ENCODE assay signal across 8 mouse cellular contexts in the genomic region with DNA sequence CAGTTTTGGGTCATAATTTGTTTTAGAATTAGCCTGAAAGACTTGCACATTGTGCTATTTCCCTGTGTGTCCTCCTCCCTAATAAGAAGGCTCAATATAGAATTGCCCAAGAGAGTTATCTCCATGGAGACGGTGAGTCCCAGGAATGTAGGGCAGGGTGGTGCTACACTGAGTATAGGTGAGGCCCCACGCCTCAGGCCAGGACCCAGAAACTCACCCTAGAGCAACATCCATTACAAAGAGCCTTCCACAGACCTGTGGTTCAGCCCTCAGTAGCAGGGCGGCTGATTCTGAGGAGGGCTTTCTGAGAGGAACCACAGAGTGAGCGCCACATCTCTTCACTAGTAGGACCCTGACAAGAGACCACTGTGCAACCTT. TPM values are rescaled to one million over a fixed set of nuclear protein-coding genes. Genes with fewer than 3 reads are reported as not detected.
DNase-seq lines count a peak whose midpoint lies in the region; ATAC-seq and TF ChIP-seq lines count a peak whose summit lies in the region.

No protein-coding gene starts in this region.

- dilution Hi-C loops in CH12.LX (cut with MboI; ENCODE audit: extremely low pct_ligation_motif_present, extremely low pct_unique_long_range_greater_than_20kb, low sequenced_read_pairs): no loop called here

- intact Hi-C loops in heart, postnatal 14 days (cut with DNase I): no loop called here

- TF ChIP-seq POLR2A in CH12.LX (IDR thresholded peaks at IDR 0.05; ENCODE audit: low read depth, low read length): no peak

- peaks cover 3% of the 10 kb centered on the region; the same call in 1 of the 2 replicates for H3K79me2 ChIP-seq in CH12.LX (replicated peaks; ENCODE audit: control insufficient read depth, extremely low read depth, insufficient read depth, poor library complexity, severe bottlenecking)

- H3K4me1 ChIP-seq in heart, postnatal 0 days (ENCODE audit: control insufficient read depth, insufficient read depth): peaks cover 47% of the 10 kb centered on the region
- H3K4me1 ChIP-seq in CH12.LX (ENCODE audit: control insufficient read depth in 1 of 2, insufficient read depth in 2 of 2): peaks cover 55 to 96% of the 10 kb centered on the region in 2 experiments
- H3K4me1 ChIP-seq in limb, embryonic 13.5 days: peaks cover 61% of the 10 kb centered on the region

- ATAC-seq in heart, postnatal 0 days (ENCODE audit: insufficient read depth, low read depth): peak; percentile 40
- 0 out of 2 replicates have a peak, but pooled peaks have one; percentile 8 for ATAC-seq in common myeloid progenitor, adult 5-6 weeks (replicated peaks; ENCODE audit: low read depth, poor library complexity, severe bottlenecking)
- ATAC-seq in limb, embryonic 13.5 days (ENCODE audit: low FRiP score, low read depth): peak; percentile 15

- H3K4me2 ChIP-seq in heart, postnatal 0 days (ENCODE audit: low read depth, low read length): no peak overlapping the region
- no peak overlapping the region for H3K4me2 ChIP-seq in CH12.LX (ENCODE audit: insufficient read depth, low read depth, poor library complexity, severe bottlenecking)
- H3K4me2 ChIP-seq in limb, embryonic 13.5 days (replicated peaks): peak overlapping the region; percentile 36; the same call in 1 of the 2 replicates

- H3K9ac ChIP-seq in heart, postnatal 0 days (replicated peaks; ENCODE audit: low read depth, low read length): 0 out of 2 replicates have a peak overlapping the region, but pooled peaks have one; percentile 11
- peak overlapping the region; percentile 18; the same call in 1 of the 2 replicates for H3K9ac ChIP-seq in CH12.LX (ENCODE audit: insufficient read depth, low read depth)
- no peak overlapping the region for H3K9ac ChIP-seq in limb, embryonic 13.5 days

- no peak for DNase-seq in heart, postnatal 0 days (ENCODE audit: low spot score)
- DNase-seq in heart, postnatal 14 days: no peak
- DNase-seq in CH12.LX (ENCODE audit: extremely low read depth): no peak
- no peak for DNase-seq in adrenal gland, postnatal 10 days
- no peak for DNase-seq in adrenal gland, postnatal 36 days
- DNase-seq in B cell, adult 2 months: no peak

- H3K27ac ChIP-seq in heart, postnatal 0 days (ENCODE audit: low read depth): peak overlapping the region; percentile 75
- peak overlapping the region; percentile 92 for H3K27ac ChIP-seq in CH12.LX (ENCODE audit: insufficient read depth, low read depth)
- peak overlapping the region; percentile 96 for H3K27ac ChIP-seq in limb, embryonic 13.5 days

- 48% methylated on average over 4 of the region's 4 CpGs for WGBS in heart, postnatal 0 days
- 62% methylated on average over 4 of the region's 4 CpGs for WGBS in limb, embryonic 13.5 days

- no peaks in the 10 kb centered on the region for H3K9me3 ChIP-seq in heart, postnatal 0 days (replicated peaks; ENCODE audit: control insufficient read depth, low read length)
- H3K9me3 ChIP-seq in CH12.LX (replicated peaks; ENCODE audit: low read length): no peaks in the 10 kb centered on the region
- H3K9me3 ChIP-seq in limb, embryonic 13.5 days: no peaks in the 10 kb centered on the region

- TF ChIP-seq CTCF in heart, postnatal 0 days (IDR thresholded peaks at IDR 0.05; ENCODE audit: low read depth): no peak
- no peak for TF ChIP-seq CTCF in CH12.LX (conservative IDR thresholded peaks at IDR 0.05 in 1 of 2, IDR thresholded peaks at IDR 0.05 in 1 of 2; ENCODE audit: low read depth in 2 of 2, low read length in 2 of 2)

- peaks cover 60% of the 10 kb centered on the region for H3K36me3 ChIP-seq in heart, postnatal 0 days (replicated peaks; ENCODE audit: control insufficient read depth, insufficient read depth, low read length)
- peaks cover 15 to 68% of the 10 kb centered on the region in 2 experiments for H3K36me3 ChIP-seq in CH12.LX (replicated peaks in 1 of 2; ENCODE audit: control insufficient read depth in 1 of 2, insufficient read depth in 1 of 2, low read length in 1 of 2)
- peaks cover 57% of the 10 kb centered on the region for H3K36me3 ChIP-seq in limb, embryonic 13.5 days

- TF ChIP-seq EP300 in heart, postnatal 0 days (IDR thresholded peaks at IDR 0.05; ENCODE audit: low read depth): no peak
- no peak; the same call in 1 of the 2 replicates for TF ChIP-seq EP300 in CH12.LX (IDR thresholded peaks at IDR 0.05; ENCODE audit: low read length)

- no peak overlapping the region for H3K4me3 ChIP-seq in heart, postnatal 0 days (ENCODE audit: low read depth, low read length)
- H3K4me3 ChIP-seq in CH12.LX (replicated peaks in 1 of 3; ENCODE audit: low read depth in 2 of 3, low read length in 2 of 3, poor library complexity in 1 of 3): no peak overlapping the region
- H3K4me3 ChIP-seq in limb, embryonic 13.5 days: no peak overlapping the region

- TF ChIP-seq RAD21 in CH12.LX (IDR thresholded peaks at IDR 0.05; ENCODE audit: low read depth, low read length): no peak

- in situ Hi-C loops in CH12.LX (cut with MboI; ENCODE audit: low pct_ligation_motif_present, low pct_unique_long_range_greater_than_20kb, low sequenced_read_pairs): loop anchor here (10.0 kb wide), 1 partner anchor 404 kb away; no protein-coding TSS in a partner anchor

- no peaks in the 10 kb centered on the region for H3K27me3 ChIP-seq in heart, postnatal 0 days (ENCODE audit: control insufficient read depth, insufficient read depth, low read length)
- H3K27me3 ChIP-seq in CH12.LX (replicated peaks): no peaks in the 10 kb centered on the region
- no peaks in the 10 kb centered on the region for H3K27me3 ChIP-seq in limb, embryonic 13.5 days

TF ChIP-seq in CH12.LX, 34 proteins besides CTCF, POLR2A, EP300 and RAD21:
- TF ChIP-seq SIN3A (IDR thresholded peaks at IDR 0.05; ENCODE audit: low read length): 0 out of 2 replicates have a peak, but pooled peaks have one; percentile 2
- no peak for TF ChIP-seq TCF12 (IDR thresholded peaks at IDR 0.05; ENCODE audit: low read depth, low read length)
- no peak for TF ChIP-seq MAZ (IDR thresholded peaks at IDR 0.05; ENCODE audit: low read depth, low read length)
- TF ChIP-seq NELFE (IDR thresholded peaks at IDR 0.05; ENCODE audit: low read depth, low read length): 0 out of 2 replicates have a peak, but pooled peaks have one; percentile 19
- peak; percentile 11; the same call in 1 of the 2 replicates for TF ChIP-seq CHD1 (IDR thresholded peaks at IDR 0.05; ENCODE audit: low read depth, low read length)

RNA-seq across cellular contexts. Expression of a gene that starts 51.0 kb away (rescaled TPM):
- total RNA-seq in heart, postnatal 0 days (2014; rRNA removed; ENCODE audit: low replicate concordance): 248 and 309 TPM in 2 replicates
- 129 and 140 TPM in 2 replicates for polyA plus RNA-seq in heart, postnatal 0 days (2015; fragmentation: Nextera tagmentation; extraction: Ambion mirVana)
- total RNA-seq in heart, postnatal 14 days (2021): 1 to 10 TPM; 3.1 to 5.8 TPM
- not detected in 2 replicates for total RNA-seq in CH12.LX (2012; rRNA removed)
- 0.17 and 0.19 TPM in 2 replicates for total RNA-seq in CH12.LX (2014; rRNA removed)
- 0.12 and 0.33 TPM in 2 replicates for polyA plus RNA-seq in CH12.LX (2012; ENCODE audit: insufficient read length, low read depth)
- not detected in 2 replicates for total RNA-seq in common myeloid progenitor, adult 5-6 weeks (2017)
- polyA plus RNA-seq in limb, embryonic 13.5 days (2015; fragmentation: Nextera tagmentation; extraction: Ambion mirVana): 16.8 and 18.4 TPM in 2 replicates
- total RNA-seq in adrenal gland, postnatal 10 days (2021): 10 to 100 TPM; 72.6 to 85.6 TPM
- 10 to 100 TPM; 46.6 to 59.1 TPM for total RNA-seq in adrenal gland, postnatal 36 days (2021)

Comparison
In these comparisons a context has a peak if more than half of its experiments do, and no peak if none do; other contexts are left out.
1. RNA of a gene that starts 51.0 kb away (total RNA-seq): 248 to 309 TPM in heart, postnatal 0 days, 72.6 to 85.6 TPM in adrenal gland, postnatal 10 days and 46.6 to 59.1 TPM in adrenal gland, postnatal 36 days; 3.1 to 5.8 TPM in heart, postnatal 14 days, 0.17 to 0.19 TPM in CH12.LX and not detected in common myeloid progenitor, adult 5-6 weeks; every median in the first group is over 4 times any median in the second.
2. Peak in every context shown above with its lines, with median percentiles within 50 percentile points of each other: ATAC-seq and H3K27ac ChIP-seq.